Mouse (Mus musculus) hematopoietic stem cell, adult 5-6 weeks (primary cell): ENCODE measurements at regions not wholly inside any gene's neighbourhood (a gene's known extent, or its start where the extent isn't known, plus 50 kb on each side); places are given as distances from the start of the nearest gene placed in this dataset.
A peak's percentile ranks its signal among the peaks of the same experiment; 100 is the strongest.

Experiments used
- ATAC-seq, 2 experiments: fragments of 125-278 bp in 1 of 2; replicated peaks in 1 of 2; 2 replicates each; pipeline ENCODE4 v1.8.0; 2016 to 2017; ENCODE audit warnings: inconsistent platforms in 2 of 2, mild to moderate bottlenecking in 2 of 2, moderate number of reproducible peaks in 2 of 2, low read depth in 1 of 2, moderate TSS enrichment in 1 of 2; ENCODE audit not compliant: low FRiP score in 2 of 2, poor library complexity in 2 of 2, severe bottlenecking in 2 of 2, insufficient read depth in 1 of 2, low TSS enrichment in 1 of 2

GRCm38 (mm10) chr6:50972268-50972667 lies 318.0 kb upstream of the Npvf start:
- no peak for ATAC-seq

GRCm38 (mm10) chr6:50973231-50973654 lies 319.0 kb upstream of the Npvf start:
- no peak for ATAC-seq

- ATAC-seq, result peak in 1 of 2 experiments; percentile 46; a peak in 1 of 4 replicates
Measured at GRCm38 (mm10) chr6:50973815-50974214, 319.6 kb upstream of the Npvf start.

GRCm38 (mm10) chr6:50974961-50975360 lies 320.7 kb upstream of the Npvf start:
- ATAC-seq, result no peak

- ATAC-seq, result no peak
Measured at GRCm38 (mm10) chr6:50976973-50977372, 322.7 kb upstream of the Npvf start.

GRCm38 (mm10) chr6:50977381-50977780 lies 323.1 kb upstream of the Npvf start:
- no peak for ATAC-seq

- no peak for ATAC-seq
Measured at GRCm38 (mm10) chr6:50978016-50978415, 323.8 kb upstream of the Npvf start.

GRCm38 (mm10) chr6:50978571-50978970 lies 324.3 kb upstream of the Npvf start:
- no peak for ATAC-seq

- ATAC-seq, result no peak
Measured at GRCm38 (mm10) chr6:50979764-50980163, 325.5 kb upstream of the Npvf start.

- ATAC-seq, result no peak
Measured at GRCm38 (mm10) chr6:50980311-50980710, 326.1 kb upstream of the Npvf start.

- ATAC-seq, result no peak
Measured at GRCm38 (mm10) chr6:50981702-50982309, 327.6 kb upstream of the Npvf start.

- no peak for ATAC-seq
Measured at GRCm38 (mm10) chr6:50982856-50983255, 328.6 kb upstream of the Npvf start.

GRCm38 (mm10) chr6:50983511-50984099 lies 329.4 kb upstream of the Npvf start:
- ATAC-seq, result no peak

- ATAC-seq, result no peak
Measured at GRCm38 (mm10) chr6:50984157-50984905, 330.1 kb upstream of the Npvf start.

- no peak for ATAC-seq
Measured at GRCm38 (mm10) chr6:50986270-50986924, 332.2 kb upstream of the Npvf start.

GRCm38 (mm10) chr6:50988561-50988960 lies 334.3 kb upstream of the Npvf start:
- no peak for ATAC-seq

- ATAC-seq, result no peak
Measured at GRCm38 (mm10) chr6:50991528-50992125, 337.4 kb upstream of the Npvf start.

GRCm38 (mm10) chr6:50993952-50994351 lies 339.7 kb upstream of the Npvf start:
- ATAC-seq, result no peak
